Mouse (Mus musculus) cerebellum, adult 11 months (tissue): ENCODE results near the gene Cdc42bpg.
"Not testable (repeated sequence)": the region's sequence is repeated elsewhere in the genome, so short reads cannot be mapped to it uniquely, and the experiment has no call there.

ENCODE experiments used
- DNase-seq: peaks from one replicate; pipeline ENCODE4 v3.0.0; 2022

Cdc42bpg gene

GRCm38 (mm10) chr19:6277661-6278438 lies 28.4 kb upstream of the Cdc42bpg start:
- DNase-seq = no peak

GRCm38 (mm10) chr19:6278439-6279073 lies 27.7 kb upstream of the Cdc42bpg start:
- no peak for DNase-seq

- no peak for DNase-seq
These were observed 26.6 kb upstream of the Cdc42bpg start for GRCm38 (mm10) chr19:6279481-6280144.

GRCm38 (mm10) chr19:6280554-6280953 lies 25.7 kb upstream of the Cdc42bpg start:
- no peak for DNase-seq

- no peak for DNase-seq
These were observed 24.9 kb upstream of the Cdc42bpg start for GRCm38 (mm10) chr19:6281122-6282020.

- DNase-seq = no peak
These were observed 23.3 kb upstream of the Cdc42bpg start for GRCm38 (mm10) chr19:6283001-6283400.

GRCm38 (mm10) chr19:6284502-6284901 lies 21.8 kb upstream of the Cdc42bpg start:
- no peak for DNase-seq

GRCm38 (mm10) chr19:6285226-6285625 lies 21.0 kb upstream of the Cdc42bpg start:
- DNase-seq = no peak

- DNase-seq = no peak
These were observed 20.4 kb upstream of the Cdc42bpg start for GRCm38 (mm10) chr19:6285632-6286433.

- DNase-seq = no peak
These were observed 19.5 kb upstream of the Cdc42bpg start for GRCm38 (mm10) chr19:6286434-6287401.

GRCm38 (mm10) chr19:6288236-6288894 lies 17.9 kb upstream of the Cdc42bpg start:
- DNase-seq = no peak

- no peak for DNase-seq
These were observed 16.5 kb upstream of the Cdc42bpg start for GRCm38 (mm10) chr19:6289696-6290238.

GRCm38 (mm10) chr19:6290720-6291116 lies 15.5 kb upstream of the Cdc42bpg start:
- not testable (repeated sequence) for DNase-seq

GRCm38 (mm10) chr19:6291117-6291781 lies 15.0 kb upstream of the Cdc42bpg start:
- DNase-seq = peak; percentile 77

GRCm38 (mm10) chr19:6292262-6292661 lies 14.0 kb upstream of the Cdc42bpg start:
- no peak for DNase-seq

GRCm38 (mm10) chr19:6294301-6294700 lies 12.0 kb upstream of the Cdc42bpg start:
- DNase-seq = no peak

- no peak for DNase-seq
These were observed 9.6 kb upstream of the Cdc42bpg start for GRCm38 (mm10) chr19:6296551-6297210.

- no peak for DNase-seq
These were observed 8.6 kb upstream of the Cdc42bpg start for GRCm38 (mm10) chr19:6297641-6298040.

GRCm38 (mm10) chr19:6299003-6299402 lies 7.3 kb upstream of the Cdc42bpg start:
- no peak for DNase-seq
